ENCODE assay signal across 24 mouse cellular contexts in genomic region chr2:173724940-173725807, GRCm38 (mm10). TPM values are rescaled to one million over a fixed set of nuclear protein-coding genes. Genes with fewer than 3 reads are reported as not detected.
DNase-seq lines count a peak whose midpoint lies in the region; ATAC-seq and TF ChIP-seq lines count a peak whose summit lies in the region.
"Had no signal": no experiment of that assay in that cellular context is flagged by ENCODE, and none has a peak within 500 bp of the region (broad histone marks: within the 10 kb centered on the region; RNA-seq: fewer than 3 reads in every experiment).

No protein-coding gene starts in this region.

- no peaks in the 10 kb centered on the region for H3K9me3 ChIP-seq in embryonic facial prominence, embryonic 13.5 days
- H3K9me3 ChIP-seq in embryonic facial prominence, embryonic 10.5 days = no peaks in the 10 kb centered on the region
- H3K9me3 ChIP-seq in kidney, postnatal 0 days (replicated peaks; ENCODE audit: low read length) = no peaks in the 10 kb centered on the region
- H3K9me3 ChIP-seq in neural tube, embryonic 12.5 days = 0 out of 2 replicates have a peak, but pooled peaks cover under 1% of the 10 kb centered on the region
- H3K9me3 ChIP-seq: limb, embryonic 15.5 days; midbrain, embryonic 12.5 days had no signal

- 71% methylated on average over 15 of the region's 15 CpGs for whole genome bisulfite sequencing in embryonic facial prominence, embryonic 13.5 days
- 71% methylated on average over 15 of the region's 15 CpGs for WGBS in embryonic facial prominence, embryonic 10.5 days
- WGBS in kidney, postnatal 0 days = 25% methylated on average over 15 of the region's 15 CpGs
- 24% methylated on average over 15 of the region's 15 CpGs for WGBS in neural tube, embryonic 12.5 days

- H3K27me3 ChIP-seq in embryonic facial prominence, embryonic 13.5 days = no peaks in the 10 kb centered on the region
- no peaks in the 10 kb centered on the region for H3K27me3 ChIP-seq in embryonic facial prominence, embryonic 10.5 days (replicated peaks; ENCODE audit: low read depth, poor library complexity, severe bottlenecking)
- no peaks in the 10 kb centered on the region for H3K27me3 ChIP-seq in kidney, postnatal 0 days (ENCODE audit: insufficient read depth, low read length)
- no peaks in the 10 kb centered on the region for H3K27me3 ChIP-seq in neural tube, embryonic 12.5 days (replicated peaks)
- H3K27me3 ChIP-seq: CH12.LX; limb, embryonic 15.5 days; midbrain, embryonic 12.5 days had no signal

- H3K9ac ChIP-seq in embryonic facial prominence, embryonic 13.5 days = no peak overlapping the region
- no peak overlapping the region for H3K9ac ChIP-seq in kidney, postnatal 0 days (ENCODE audit: low read depth, low read length)
- no peak overlapping the region for H3K9ac ChIP-seq in neural tube, embryonic 12.5 days
- H3K9ac ChIP-seq: limb, embryonic 15.5 days; midbrain, embryonic 12.5 days had no signal

- TF ChIP-seq CTCF in kidney, postnatal 0 days (IDR thresholded peaks at IDR 0.05; ENCODE audit: low read depth) = no peak

- H3K4me2 ChIP-seq in embryonic facial prominence, embryonic 13.5 days = 0 out of 2 replicates have a peak overlapping the region, but pooled peaks have one; percentile 48
- H3K4me2 ChIP-seq in kidney, postnatal 0 days (ENCODE audit: low read length) = no peak overlapping the region
- H3K4me2 ChIP-seq in neural tube, embryonic 12.5 days (replicated peaks) = no peak overlapping the region; the same call in 1 of the 2 replicates
- H3K4me2 ChIP-seq: limb, embryonic 15.5 days; midbrain, embryonic 12.5 days had no signal

- H3K27ac ChIP-seq in embryonic facial prominence, embryonic 13.5 days = no peak overlapping the region
- no peak overlapping the region for H3K27ac ChIP-seq in embryonic facial prominence, embryonic 10.5 days (replicated peaks)
- H3K27ac ChIP-seq in kidney, postnatal 0 days = no peak overlapping the region
- H3K27ac ChIP-seq in neural tube, embryonic 12.5 days = no peak overlapping the region
- H3K27ac ChIP-seq: limb, embryonic 15.5 days; midbrain, embryonic 12.5 days had no signal

- H3K36me3 ChIP-seq in embryonic facial prominence, embryonic 13.5 days = no peaks in the 10 kb centered on the region
- H3K36me3 ChIP-seq in embryonic facial prominence, embryonic 10.5 days (replicated peaks) = no peaks in the 10 kb centered on the region
- no peaks in the 10 kb centered on the region for H3K36me3 ChIP-seq in kidney, postnatal 0 days (ENCODE audit: insufficient read depth, low read length)
- H3K36me3 ChIP-seq in neural tube, embryonic 12.5 days = no peaks in the 10 kb centered on the region
- H3K36me3 ChIP-seq: limb, embryonic 15.5 days; midbrain, embryonic 12.5 days had no signal

- no peak overlapping the region for H3K4me3 ChIP-seq in embryonic facial prominence, embryonic 13.5 days
- H3K4me3 ChIP-seq in embryonic facial prominence, embryonic 10.5 days = no peak overlapping the region
- H3K4me3 ChIP-seq in kidney, postnatal 0 days (replicated peaks; ENCODE audit: low read depth, low read length) = no peak overlapping the region
- H3K4me3 ChIP-seq in neural tube, embryonic 12.5 days = no peak overlapping the region
- H3K4me3 ChIP-seq: limb, embryonic 15.5 days; midbrain, embryonic 12.5 days; myocyte had no signal

- ATAC-seq in embryonic facial prominence, embryonic 13.5 days (ENCODE audit: insufficient number of reproducible peaks, insufficient read depth, low FRiP score, low TSS enrichment, low read depth) = no peak
- ATAC-seq in kidney, postnatal 0 days (replicated peaks; ENCODE audit: low FRiP score, low read depth) = 0 out of 2 replicates have a peak, but pooled peaks have one; percentile 40
- peak; percentile 79; the same call in 1 of the 2 replicates for ATAC-seq in neural tube, embryonic 12.5 days (ENCODE audit: low FRiP score, low read depth)

- peaks cover 7% of the 10 kb centered on the region; the same call in 1 of the 2 replicates for H3K4me1 ChIP-seq in embryonic facial prominence, embryonic 13.5 days
- peaks cover 22% of the 10 kb centered on the region for H3K4me1 ChIP-seq in embryonic facial prominence, embryonic 10.5 days
- no peaks in the 10 kb centered on the region; the same call in none of the 2 replicates for H3K4me1 ChIP-seq in kidney, postnatal 0 days (replicated peaks; ENCODE audit: insufficient read depth, low read length)
- peaks cover 15% of the 10 kb centered on the region for H3K4me1 ChIP-seq in neural tube, embryonic 12.5 days

- no peak for DNase-seq in embryonic facial prominence, embryonic 10.5 days (ENCODE audit: low spot score)
- DNase-seq in kidney, postnatal 0 days (ENCODE audit: low spot score) = peak; percentile 55
- no peak for DNase-seq in kidney, postnatal 10 days
- DNase-seq in embryo, embryonic 10 days (ENCODE audit: low spot score) = peak; percentile 65
- no peak for DNase-seq in heart, postnatal 4 days
- DNase-seq: adrenal gland, postnatal 25 days; cerebellum, adult 2 months; gastrocnemius, postnatal 10 days; lung, adult 18-20 months; lung, postnatal 4 days; right cerebral cortex, postnatal 25 days; thymus, postnatal 36 days had no signal

RNA-seq across cellular contexts. Expression of gene 1700010B08Rik, which starts 6.0 kb away (rescaled TPM):
- not detected in 2 replicates for polyA plus RNA-seq in embryonic facial prominence, embryonic 13.5 days (2015; fragmentation: Nextera tagmentation; extraction: Ambion mirVana)
- not detected in 2 replicates for polyA plus RNA-seq in embryonic facial prominence, embryonic 10.5 days (2016; fragmentation: Nextera tagmentation; extraction: Ambion mirVana)
- polyA plus RNA-seq in kidney, postnatal 0 days (2015; fragmentation: Nextera tagmentation; extraction: Ambion mirVana) = not detected in 2 replicates
- not detected in 2 replicates for polyA plus RNA-seq in neural tube, embryonic 12.5 days (2016; fragmentation: Nextera tagmentation; extraction: Ambion mirVana)
- not detected for total RNA-seq in heart, postnatal 4 days (2021)
- total RNA-seq: adrenal gland, postnatal 25 days; CH12.LX; gastrocnemius, postnatal 10 days; heart, adult 8-10 months; layer of hippocampus, postnatal 14 days; left cerebral cortex, postnatal 10 days had no signal
- polyA plus RNA-seq: cerebellum, adult 2 months; forebrain, embryonic 11.5 days; heart, embryonic 16.5 days; large intestine, adult 2 months; limb, embryonic 15.5 days; midbrain, embryonic 12.5 days had no signal

RNA-seq across cellular contexts. Expression of gene Vapb, which starts 12.1 kb away (rescaled TPM):
- 9.4 and 13.0 TPM in 2 replicates for polyA plus RNA-seq in embryonic facial prominence, embryonic 13.5 days (2015; fragmentation: Nextera tagmentation; extraction: Ambion mirVana)
- polyA plus RNA-seq in embryonic facial prominence, embryonic 10.5 days (2016; fragmentation: Nextera tagmentation; extraction: Ambion mirVana) = 8.1 and 9.8 TPM in 2 replicates
- polyA plus RNA-seq in kidney, postnatal 0 days (2015; fragmentation: Nextera tagmentation; extraction: Ambion mirVana) = 12.2 and 16.3 TPM in 2 replicates
- 15.7 and 19.1 TPM in 2 replicates for polyA plus RNA-seq in neural tube, embryonic 12.5 days (2016; fragmentation: Nextera tagmentation; extraction: Ambion mirVana)
- total RNA-seq in heart, postnatal 4 days (2021) = 10 to 100 TPM; 92.8 to 94.2 TPM

Comparison
In these comparisons a context has a peak if more than half of its experiments do, and no peak if none do; other contexts are left out.
1. DNase-seq: peak in kidney, postnatal 0 days (single experiment) and embryo, embryonic 10 days (single experiment); none in embryonic facial prominence, embryonic 10.5 days (single experiment), kidney, postnatal 10 days (single experiment) and heart, postnatal 4 days (single experiment).